Mouse (Mus musculus) intestine, postnatal 0 days (tissue): ENCODE data around the gene Tprn. TPM values are rescaled to one million over a fixed set of nuclear protein-coding genes. Genes with fewer than 3 reads are reported as not detected.

Experiments used
- ATAC-seq: fragments of 200-750 bp; cut with Nextera tagmentation; 2 replicates; pipeline ENCODE4 v1.8.0; 2017; ENCODE audit warnings: mild to moderate bottlenecking, moderate TSS enrichment, moderate library complexity
- H3K27ac ChIP-seq: fragments of 300-500 bp; sonication (generic); 2 replicates; pipeline ENCODE4 v1.5.1; 2014; ENCODE audit warnings: mild to moderate bottlenecking, low read depth, low read length, moderate library complexity
- H3K27me3 ChIP-seq: fragments of 300-500 bp; sonication (generic); replicated peaks from 2 replicates; pipeline ENCODE4 v1.6.1; 2014; ENCODE audit warnings: low read length, mixed read lengths; ENCODE audit not compliant: control insufficient read depth, insufficient read depth
- H3K36me3 ChIP-seq: fragments of 300-500 bp; sonication (generic); 2 replicates; pipeline ENCODE4 v1.6.1; 2014; ENCODE audit warnings: mild to moderate bottlenecking, moderate library complexity; ENCODE audit not compliant: control insufficient read depth, insufficient read depth
- H3K4me1 ChIP-seq: fragments of 300-500 bp; sonication (generic); replicated peaks from 2 replicates; pipeline ENCODE4 v1.6.1; 2014; ENCODE audit warnings: antibody characterized with exemption, low read length, mixed read lengths; ENCODE audit not compliant: control insufficient read depth, insufficient read depth
- H3K4me2 ChIP-seq: fragments of 300-500 bp; sonication (generic); replicated peaks from 2 replicates; pipeline ENCODE4 v1.6.1; 2014; ENCODE audit warnings: low read depth, mild to moderate bottlenecking, moderate library complexity
- H3K4me3 ChIP-seq: fragments of 300-500 bp; sonication (generic); 2 replicates; pipeline ENCODE4 v1.5.1; 2014; ENCODE audit warnings: low read depth, low read length
- H3K9ac ChIP-seq: fragments of 300-500 bp; sonication (generic); 2 replicates; pipeline ENCODE4 v1.6.1; 2014; ENCODE audit warnings: mild to moderate bottlenecking, low read depth, low read length
- H3K9me3 ChIP-seq: fragments of 300-500 bp; sonication (generic); 2 replicates; pipeline ENCODE4 v1.6.1; 2016; ENCODE audit warnings: mixed run types; ENCODE audit not compliant: control insufficient read depth
- CTCF ChIP-seq: sonication (generic); IDR thresholded peaks from 2 replicates; pipeline ENCODE4 v1.5.1; 2016; ENCODE audit warnings: low read depth, mild to moderate bottlenecking, control low read depth, antibody characterized with exemption, moderate library complexity
- WGBS: fragments of 180-500 bp; shearing (Covaris S2); extraction: QIAGEN DNeasy Blood & Tissue Kit; methylation state at CpG from one replicate; pipeline ENCODE4 v1.1.7; 2014; 5-methylcytosine and 5-hydroxymethylcytosine counted together
- polyA plus RNA-seq: library from polyadenylated mRNA; unstranded; fragments of >200 nt; fragmentation: Nextera tagmentation; extraction: Ambion mirVana; gene quantifications from 2 replicates; pipeline ENCODE4 v1.2.1, GENCODE M21; 2015

The Tprn gene
- polyA plus RNA-seq, 1 experiment from 2014 or later, result 62.0 TPM

- H3K9ac ChIP-seq, result peak overlapping the region; percentile 61
- peaks cover 7% of the 10 kb centered on the region for H3K4me1 ChIP-seq
- H3K36me3 ChIP-seq, result peaks cover 33% of the 10 kb centered on the region
- 0 out of 2 replicates have a peak overlapping the region, but pooled peaks have one; percentile 92 for H3K4me3 ChIP-seq
- peak overlapping the region; percentile 94 for H3K4me2 ChIP-seq
- no peaks in the 10 kb centered on the region for H3K27me3 ChIP-seq
- WGBS, result 9% methylated on average over 2 of the region's 2 CpGs
- ATAC-seq, result no peak
- no peaks in the 10 kb centered on the region for H3K9me3 ChIP-seq
- H3K27ac ChIP-seq, result peak overlapping the region; percentile 93
- TF ChIP-seq CTCF, result no peak
Observed at GRCm38 (mm10) chr2:25266720-25267119, 4.3 kb downstream of the Tprn start.

DNA sequence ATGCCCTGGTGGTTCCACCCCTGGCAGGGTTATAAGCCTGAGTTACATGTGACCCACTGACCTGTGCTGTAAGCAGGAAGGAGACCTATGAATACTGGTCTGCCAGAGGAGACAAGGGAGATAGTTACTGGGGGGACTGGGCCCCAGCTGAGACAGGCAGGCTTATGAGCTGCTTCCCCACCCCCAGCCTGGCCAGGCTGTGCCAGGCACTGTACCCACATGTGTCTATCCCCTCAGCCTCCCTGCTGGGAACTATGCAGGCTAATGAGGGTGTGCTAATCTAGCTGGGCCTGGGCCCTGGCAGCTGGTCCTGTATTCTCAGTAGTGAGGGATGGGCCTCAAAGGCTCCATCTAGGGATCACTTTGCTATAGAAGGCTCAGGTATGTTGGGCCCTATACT, 4.8 kb downstream of the Tprn start:
- H3K27ac ChIP-seq, result peak overlapping the region; percentile 93
- H3K4me1 ChIP-seq, result peaks cover 7% of the 10 kb centered on the region
- H3K9me3 ChIP-seq, result no peaks in the 10 kb centered on the region
- H3K36me3 ChIP-seq, result peaks cover 33% of the 10 kb centered on the region
- TF ChIP-seq CTCF, result peak; percentile 26; the same call in 1 of the 2 replicates
- peak overlapping the region; percentile 94 for H3K4me2 ChIP-seq
- ATAC-seq, result 0 out of 2 replicates have a peak, but pooled peaks have one; percentile 1
- H3K4me3 ChIP-seq, result 0 out of 2 replicates have a peak overlapping the region, but pooled peaks have one; percentile 92
- 0 out of 2 replicates have a peak overlapping the region, but pooled peaks have one; percentile 61 for H3K9ac ChIP-seq
- H3K27me3 ChIP-seq, result no peaks in the 10 kb centered on the region

GRCm38 (mm10) chr2:25267746-25268309, 5.4 kb downstream of the Tprn start:
- no peak for ATAC-seq
- peaks cover 7% of the 10 kb centered on the region for H3K4me1 ChIP-seq
- H3K27me3 ChIP-seq, result no peaks in the 10 kb centered on the region
- H3K9me3 ChIP-seq, result no peaks in the 10 kb centered on the region
- no peak for TF ChIP-seq CTCF
- peak overlapping the region; percentile 93 for H3K27ac ChIP-seq
- H3K36me3 ChIP-seq, result peaks cover 33% of the 10 kb centered on the region
- H3K4me2 ChIP-seq, result peak overlapping the region; percentile 94
- no peak overlapping the region for H3K4me3 ChIP-seq
- peak overlapping the region; percentile 61; the same call in 1 of the 2 replicates for H3K9ac ChIP-seq
- 68% methylated on average over 4 of the region's 4 CpGs for WGBS

- H3K9me3 ChIP-seq, result no peaks in the 10 kb centered on the region
- H3K4me1 ChIP-seq, result peaks cover 14% of the 10 kb centered on the region
- peak within 1 kb of the TSS; percentile 73 for H3K9ac ChIP-seq
- H3K4me2 ChIP-seq, result peak within 1 kb of the TSS; percentile 91
- H3K36me3 ChIP-seq, result peaks cover 62% of the 10 kb centered on the region
- H3K27ac ChIP-seq, result peak within 1 kb of the TSS; percentile 82
- TF ChIP-seq CTCF, result peak; percentile 71
- peak within 1 kb of the TSS; percentile 86 for H3K4me3 ChIP-seq
- ATAC-seq, result peak; percentile 92
- H3K27me3 ChIP-seq, result no peaks in the 10 kb centered on the region
- under 1% methylated on average over 49 of the region's 55 CpGs for WGBS
Observed at GRCm38 (mm10) chr2:25271827-25272511, 9.6 kb downstream of the Tprn start, which contains the start of the genes Ssna1 and Anapc2. Gene Ssna1, minus strand, starts transcription at chr2:25272438. Gene Anapc2, plus strand, starts transcription at chr2:25272478.

- Histone ChIP-seq H3K27me3 (no peaks in the 10 kb centered on the region), H3K4me2 (peak overlapping the region; percentile 91), H3K36me3 (peaks cover 65% of the 10 kb centered on the region), H3K9me3 (no peaks in the 10 kb centered on the region), H3K27ac (peak overlapping the region; percentile 82), H3K4me1 (peaks cover 14% of the 10 kb centered on the region), H3K9ac (peak overlapping the region; percentile 73), H3K4me3 (peak overlapping the region; percentile 86)
- ATAC-seq, result peak; percentile 39
- 0% methylated on average over 29 of the region's 29 CpGs for WGBS
- no peak for TF ChIP-seq CTCF
Observed at GRCm38 (mm10) chr2:25272515-25272914, 10.1 kb downstream of the Tprn start.

- no peak for TF ChIP-seq CTCF
- Histone ChIP-seq H3K4me1 (peaks cover 14% of the 10 kb centered on the region), H3K4me3 (peak overlapping the region; percentile 86), H3K27ac (no peak overlapping the region), H3K4me2 (peak overlapping the region; percentile 91), H3K27me3 (no peaks in the 10 kb centered on the region), H3K9ac (peak overlapping the region; percentile 73), H3K9me3 (no peaks in the 10 kb centered on the region), H3K36me3 (peaks cover 69% of the 10 kb centered on the region)
- WGBS, result 25% methylated on average over 16 of the region's 16 CpGs
- no peak for ATAC-seq
Observed at GRCm38 (mm10) chr2:25273010-25273409, 10.6 kb downstream of the Tprn start.
